Mouse (Mus musculus): ENCODE measurements around the gene Ssxb1. TPM values are rescaled to one million over a fixed set of nuclear protein-coding genes. Genes with fewer than 3 reads are reported as not detected.
"Not testable (repeated sequence)": the region's sequence is repeated elsewhere in the genome, so short reads cannot be mapped to it uniquely, and the experiment has no call there.

Ssxb1 gene
- not detected for polyA plus RNA-seq (2021)

- POLR2A ChIA-PET; H3K27me3 ChIP-seq; ATAC-seq; CTCF ChIA-PET; in situ Hi-C loops (cut with MboI; ENCODE audit: low pct_unique_long_range_greater_than_20kb); DNase-seq (ENCODE audit: low read depth, low spot score): not testable (repeated sequence)
Observed at GRCm38 (mm10) chrX:8413005-8413404, at the start of gene Ssxb1. TSS of gene Ssxb1 (plus strand) at chrX:8413305.

- CTCF ChIA-PET; POLR2A ChIA-PET; in situ Hi-C loops (cut with MboI; ENCODE audit: low pct_unique_long_range_greater_than_20kb); ATAC-seq; DNase-seq (ENCODE audit: low read depth, low spot score); H3K27me3 ChIP-seq: not testable (repeated sequence)
Observed at GRCm38 (mm10) chrX:8366678-8367077, 46.4 kb upstream of the Ssxb1 start, which contains the start of gene Ssxb9. TSS of gene Ssxb9 (plus strand) at chrX:8366978.

GRCm38 (mm10) chrX:8461626-8462025 lies 48.5 kb downstream of the Ssxb1 start, which contains the start of gene Ssxb2:
TSS of gene Ssxb2 (minus strand) at chrX:8461726.
- ATAC-seq; CTCF ChIA-PET; POLR2A ChIA-PET; DNase-seq (ENCODE audit: low read depth, low spot score); H3K27me3 ChIP-seq; in situ Hi-C loops (cut with MboI; ENCODE audit: low pct_unique_long_range_greater_than_20kb): not testable (repeated sequence)

Other genes starting within 250 kb of the Ssxb1 start
- 15.5 TPM for gene Tbc1d25, start 237.1 kb upstream of the Ssxb1 start, polyA plus RNA-seq (2021)
- gene Ebp, start 219.8 kb upstream of the Ssxb1 start, polyA plus RNA-seq (2021), result 51.1 TPM
- 13.8 TPM for gene Porcn, start 206.8 kb upstream of the Ssxb1 start, polyA plus RNA-seq (2021)
- gene Ftsj1, start 160.9 kb upstream of the Ssxb1 start, polyA plus RNA-seq (2021), result 38.1 TPM
- not detected for gene Slc38a5, start 142.2 kb upstream of the Ssxb1 start, polyA plus RNA-seq (2021)
- gene Ssxb10, start 85.9 kb upstream of the Ssxb1 start, polyA plus RNA-seq (2021), result not detected
- not detected for gene Ssxb9, start 46.3 kb upstream of the Ssxb1 start, polyA plus RNA-seq (2021)
- gene Ssxb2, start 48.4 kb downstream of the Ssxb1 start, polyA plus RNA-seq (2021), result not detected
- not detected for gene Gm14459, start 111.6 kb downstream of the Ssxb1 start, polyA plus RNA-seq (2021)
- gene Ssxb6, start 134.9 kb downstream of the Ssxb1 start, polyA plus RNA-seq (2021), result not detected
- not detected for gene Ssxb3, start 178.5 kb downstream of the Ssxb1 start, polyA plus RNA-seq (2021)